Mouse (Mus musculus): ENCODE data around the gene Mpig6b. TPM values are rescaled to one million over a fixed set of nuclear protein-coding genes. Genes with fewer than 3 reads are reported as not detected.
"Not testable (repeated sequence)": the region's sequence is repeated elsewhere in the genome, so short reads cannot be mapped to it uniquely, and the experiment has no call there.

The Mpig6b gene
- total RNA-seq, 2 experiments from 2014 or later, result not detected

DNA sequence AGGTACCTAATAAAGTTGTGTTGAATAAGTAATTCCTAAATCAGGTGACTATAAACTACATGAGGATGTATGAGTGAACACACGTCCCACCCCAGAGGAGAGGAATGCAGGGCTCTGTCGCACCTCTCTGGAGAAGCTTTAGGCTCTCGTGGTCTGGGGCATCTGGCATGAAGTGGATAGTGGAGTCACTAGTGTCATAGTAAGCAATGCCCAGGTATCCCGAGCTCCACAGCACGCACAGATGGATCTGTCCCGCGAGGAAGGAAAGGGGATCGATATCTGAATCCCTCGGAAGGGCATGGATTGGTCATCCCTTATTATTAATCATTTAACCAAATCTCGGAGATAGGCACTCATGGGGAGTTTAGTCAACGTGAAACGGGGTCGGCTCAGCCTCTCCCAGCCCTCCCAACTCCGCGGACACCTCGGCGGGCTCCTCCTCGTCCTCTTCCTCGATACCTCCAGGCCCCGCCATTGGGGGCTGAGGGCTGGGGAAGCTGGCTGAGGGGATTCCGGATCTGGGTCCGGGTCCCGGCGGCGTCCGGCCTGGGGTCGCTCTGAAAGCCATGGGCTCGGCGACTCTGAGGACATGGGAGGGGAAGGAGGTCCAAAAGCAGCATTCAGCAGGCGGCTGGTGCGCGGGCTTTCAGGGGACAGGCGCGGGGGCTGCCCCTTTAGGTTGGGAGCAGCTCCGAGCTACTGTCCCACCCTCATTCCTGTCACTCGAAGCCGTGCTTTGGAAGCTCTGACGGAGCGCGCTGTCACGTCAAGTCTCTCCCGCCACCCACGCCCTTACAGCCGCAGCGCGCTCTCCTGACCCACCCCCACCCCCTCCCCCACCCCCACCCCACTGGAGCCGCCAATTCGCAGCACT, 19.9 kb downstream of the Mpig6b start:
- DNase-seq (ENCODE audit: extremely low spot score in 1 of 2, low spot score in 1 of 2), result no peak

DNA sequence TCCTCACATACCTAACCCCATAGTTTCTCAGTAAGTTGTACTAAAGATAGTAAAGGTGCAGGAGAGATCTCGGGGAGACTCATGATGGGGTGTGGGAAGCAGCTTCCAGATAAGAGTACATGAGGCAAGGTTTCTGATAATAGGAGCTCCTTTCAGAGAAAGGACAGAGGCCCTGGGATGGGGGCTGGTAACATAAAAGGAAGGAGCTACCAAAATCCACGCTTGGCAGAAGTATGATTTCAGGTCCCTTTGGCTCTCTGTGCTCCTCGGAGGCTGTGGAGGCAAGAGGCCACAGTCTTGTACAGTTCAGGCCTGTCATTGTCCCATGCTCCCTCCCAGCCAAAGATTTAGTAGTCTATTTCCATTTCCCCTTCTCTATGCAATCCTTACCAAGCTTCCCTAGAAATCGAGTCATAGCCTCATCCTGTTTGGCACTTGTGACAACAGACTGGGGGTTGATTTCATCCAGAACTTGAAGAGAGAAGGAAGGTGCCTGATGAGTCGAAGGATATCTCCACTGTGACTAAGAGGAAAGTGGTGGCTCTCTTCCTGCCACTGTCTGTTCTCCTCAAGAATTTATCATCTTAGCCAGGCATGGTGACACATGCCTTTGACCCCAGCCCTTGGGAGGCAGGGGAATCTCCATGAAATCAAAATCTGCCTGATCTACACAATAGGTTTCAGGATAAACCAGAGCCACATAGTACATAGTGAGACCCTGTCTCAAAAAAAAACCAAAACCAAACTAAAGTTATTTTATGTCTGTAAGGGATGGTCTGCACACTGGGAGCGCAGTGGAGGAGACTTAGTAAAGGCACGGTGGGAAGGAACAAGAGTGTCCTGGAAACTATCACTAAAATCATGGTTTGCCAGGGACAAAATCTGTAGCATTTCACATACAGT, 20.8 kb downstream of the Mpig6b start:
- DNase-seq (ENCODE audit: extremely low spot score in 1 of 2, low spot score in 1 of 2), result no peak

DNA sequence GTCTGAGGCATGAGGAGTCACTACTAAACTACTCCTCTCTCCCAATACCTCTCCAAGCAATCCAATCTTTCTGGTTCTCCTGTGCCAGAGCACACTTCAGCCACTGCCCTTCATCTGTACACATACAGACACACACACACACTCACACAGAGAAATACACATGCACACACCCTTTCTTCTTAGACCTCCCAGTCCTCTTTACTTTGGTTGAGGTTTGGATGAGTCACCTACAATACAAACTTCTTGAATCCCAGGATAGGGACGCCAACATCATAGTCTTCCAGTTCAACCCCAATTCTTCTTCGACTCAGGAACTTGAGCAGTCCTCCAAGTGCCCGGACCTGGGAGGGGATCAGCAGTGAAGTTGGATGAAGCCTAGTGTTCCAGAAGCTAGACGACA, 22.2 kb downstream of the Mpig6b start:
- no peak for DNase-seq (ENCODE audit: extremely low spot score in 1 of 2, low spot score in 1 of 2)

DNA sequence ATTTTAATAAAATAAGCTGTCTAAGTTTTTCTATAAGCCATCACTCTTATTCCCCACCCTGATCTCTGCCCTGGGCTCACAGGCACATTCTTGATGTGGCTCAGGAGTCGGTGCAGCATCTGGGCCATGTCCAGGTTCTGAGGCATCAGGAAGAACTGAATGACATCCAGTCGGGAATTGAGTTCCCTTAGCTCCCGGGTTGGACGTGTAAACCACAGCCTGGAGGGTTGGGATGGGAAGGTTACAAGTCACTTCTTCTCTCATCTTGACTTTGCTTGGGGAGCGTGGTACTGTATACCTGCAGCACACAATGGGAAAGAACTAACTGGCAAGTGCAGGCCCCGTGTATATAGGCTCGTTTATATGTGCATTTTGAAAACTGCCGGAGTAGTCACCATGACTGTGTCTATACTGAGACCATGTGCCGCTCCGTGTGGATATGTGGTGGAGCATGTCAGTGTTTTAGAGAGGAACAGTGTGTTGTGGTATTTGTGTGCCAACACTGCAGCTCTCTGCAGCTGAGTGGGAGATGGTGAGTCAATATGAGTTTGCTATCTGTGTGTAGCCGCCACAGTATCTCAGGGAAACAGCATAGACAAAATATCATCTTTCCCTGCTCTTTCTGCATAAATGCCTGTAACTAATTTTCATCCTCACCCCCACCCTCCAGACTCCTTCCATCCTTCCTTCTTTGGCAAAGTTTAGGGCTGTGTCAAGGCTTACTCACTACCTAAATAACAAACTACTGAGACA, 26.7 kb downstream of the Mpig6b start:
- no peak for DNase-seq (ENCODE audit: extremely low spot score in 1 of 2, low spot score in 1 of 2)

DNA sequence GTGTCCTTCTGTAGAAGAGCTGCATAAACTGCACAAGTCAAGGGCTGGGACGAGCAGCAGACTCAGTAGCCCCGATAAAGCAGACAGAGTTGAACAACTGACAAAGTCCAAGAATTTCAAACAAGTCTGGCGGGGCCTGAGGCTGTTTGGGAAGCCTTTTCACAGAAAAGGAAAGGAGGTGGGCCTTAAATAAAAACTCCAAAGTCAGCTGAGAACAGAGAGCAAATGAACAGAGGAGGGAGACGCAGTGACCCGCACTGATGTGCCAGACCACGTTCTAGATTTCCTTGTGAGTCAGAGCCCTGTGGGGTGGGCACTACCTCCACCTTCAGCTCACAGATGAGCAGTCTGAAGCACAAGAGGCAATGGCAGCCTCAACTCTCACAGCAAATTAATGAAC, 31.1 kb downstream of the Mpig6b start:
- DNase-seq (ENCODE audit: extremely low spot score in 1 of 2, low spot score in 1 of 2), result no peak

GRCm38 (mm10) chr17:35033703-35034102, 32.3 kb downstream of the Mpig6b start:
- DNase-seq (ENCODE audit: extremely low spot score in 1 of 2, low spot score in 1 of 2), result not testable (repeated sequence)

- no peak for DNase-seq (ENCODE audit: extremely low spot score in 1 of 2, low spot score in 1 of 2)
Measured at GRCm38 (mm10) chr17:35032323-35032870, 33.6 kb downstream of the Mpig6b start.

GRCm38 (mm10) chr17:35031880-35032279, 34.1 kb downstream of the Mpig6b start:
- DNase-seq (ENCODE audit: extremely low spot score in 1 of 2, low spot score in 1 of 2), result no peak

DNA sequence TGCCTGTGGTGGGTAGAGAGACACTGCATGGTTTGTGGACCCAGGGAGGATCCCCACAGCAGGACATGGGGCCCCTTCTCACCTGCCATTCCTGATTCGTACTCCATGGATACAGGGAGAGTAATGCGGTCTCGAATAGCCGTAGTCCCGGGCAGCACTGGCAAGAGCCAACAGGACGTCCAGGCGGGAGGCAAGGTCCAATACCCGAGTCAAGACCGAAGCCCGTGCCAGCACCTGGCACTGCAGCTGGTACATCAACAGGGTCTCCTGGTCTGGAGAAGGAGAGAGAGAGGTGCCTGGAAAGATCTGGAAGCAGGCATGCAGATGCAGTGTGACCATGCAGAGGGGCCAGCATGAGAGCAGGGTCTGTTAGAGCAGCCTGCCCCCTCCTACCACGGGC, 34.7 kb downstream of the Mpig6b start:
- no peak for DNase-seq (ENCODE audit: extremely low spot score in 1 of 2, low spot score in 1 of 2)

GRCm38 (mm10) chr17:35029691-35030532, 36.1 kb downstream of the Mpig6b start:
- DNase-seq (ENCODE audit: extremely low spot score in 1 of 2, low spot score in 1 of 2), result peak in 1 of 2 experiments; percentile 19

- no peak for DNase-seq (ENCODE audit: extremely low spot score in 1 of 2, low spot score in 1 of 2)
Measured at GRCm38 (mm10) chr17:35028315-35028714, 37.7 kb downstream of the Mpig6b start.

GRCm38 (mm10) chr17:35027277-35028068, 38.5 kb downstream of the Mpig6b start, which contains the start of gene Sapcd1:
TSS of gene Sapcd1 (minus strand) at chr17:35028016.
- peak; percentile 32 to 40 for DNase-seq (ENCODE audit: extremely low spot score in 1 of 2, low spot score in 1 of 2)

DNA sequence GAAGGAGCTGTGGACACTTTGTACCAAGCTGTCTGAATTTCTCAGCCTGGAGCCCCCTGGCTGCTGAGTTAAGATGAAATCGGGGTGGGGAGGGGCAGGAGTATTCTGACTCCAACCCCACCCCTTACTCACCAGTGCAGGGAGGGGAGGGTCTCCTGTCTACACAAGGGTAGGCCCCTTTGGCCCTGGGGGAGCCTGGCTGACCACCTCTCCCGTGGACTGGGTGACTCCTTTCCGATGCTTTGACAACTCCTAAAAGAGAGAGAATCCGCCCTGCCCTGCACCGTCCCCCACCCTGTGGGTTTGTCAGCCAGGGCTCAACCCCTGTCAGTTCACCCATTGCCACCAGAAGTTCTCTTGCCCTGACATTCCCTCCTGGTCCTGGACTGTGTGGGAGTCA, 39.8 kb downstream of the Mpig6b start:
- DNase-seq (ENCODE audit: extremely low spot score in 1 of 2, low spot score in 1 of 2), result no peak

DNA sequence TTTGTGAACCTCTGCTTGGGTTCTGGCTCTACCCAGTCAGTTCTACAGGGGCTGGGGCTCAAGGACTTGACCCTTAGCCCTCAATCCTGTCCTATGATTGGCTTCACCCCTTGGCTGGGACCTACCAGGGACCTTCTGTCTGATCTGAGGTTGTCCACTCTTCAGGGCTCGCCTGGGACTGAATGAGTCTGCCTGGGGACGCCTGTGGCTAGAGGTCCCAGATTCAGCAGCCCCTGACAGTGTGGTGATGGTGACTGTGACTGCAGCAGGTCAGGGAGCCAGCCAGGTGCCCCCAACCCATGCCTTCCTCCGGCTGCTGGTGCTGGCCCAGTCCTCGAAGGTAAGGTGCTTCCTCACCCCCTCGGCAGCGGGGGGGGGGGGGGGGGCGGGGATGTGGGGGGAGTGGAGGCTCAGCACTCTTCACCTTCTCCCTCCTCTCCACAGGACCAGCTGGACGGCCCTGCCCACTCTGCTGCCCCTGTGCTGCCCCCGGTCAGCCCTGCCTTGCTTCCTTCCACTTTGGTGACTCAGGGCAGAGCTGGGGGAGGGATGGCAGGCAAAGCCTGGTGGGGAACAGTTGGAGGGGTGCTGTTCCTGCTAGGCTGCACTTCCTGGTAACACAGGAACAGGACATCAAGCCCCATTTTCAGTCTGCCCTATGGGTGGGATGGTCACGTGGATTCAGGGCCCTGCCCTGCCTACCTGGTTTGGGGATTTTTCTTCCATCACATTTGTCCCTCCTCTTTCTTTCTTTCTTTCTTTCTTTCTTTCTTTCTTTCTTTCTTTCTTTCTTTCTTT, 41.1 kb downstream of the Mpig6b start:
- DNase-seq (ENCODE audit: extremely low spot score in 1 of 2, low spot score in 1 of 2), result no peak

DNA sequence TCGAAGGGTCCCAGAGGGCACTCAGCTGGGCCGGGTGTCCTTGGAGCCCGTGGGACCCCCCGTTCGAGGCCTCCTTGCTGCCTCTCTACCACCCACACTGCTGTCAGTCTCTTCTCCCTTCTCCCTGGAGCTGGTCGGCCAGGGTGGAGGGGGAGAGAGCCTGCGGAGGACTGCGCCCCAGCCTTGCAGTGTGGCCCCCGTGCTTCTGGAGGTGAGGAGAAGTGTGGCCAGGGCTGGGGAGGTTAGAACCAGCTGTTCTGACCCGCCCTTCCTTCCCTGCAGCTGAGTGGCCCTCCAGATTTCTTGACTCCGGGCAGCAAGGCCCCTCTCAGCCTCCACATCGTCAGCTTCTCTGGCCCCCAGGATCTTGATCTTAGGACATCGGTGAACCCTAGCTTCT, 41.7 kb downstream of the Mpig6b start:
- DNase-seq (ENCODE audit: extremely low spot score in 1 of 2, low spot score in 1 of 2), result no peak

GRCm38 (mm10) chr17:35023756-35024155, 42.2 kb downstream of the Mpig6b start:
- no peak for DNase-seq (ENCODE audit: extremely low spot score in 1 of 2, low spot score in 1 of 2)

GRCm38 (mm10) chr17:35023221-35023620, 42.8 kb downstream of the Mpig6b start:
- DNase-seq (ENCODE audit: extremely low spot score in 1 of 2, low spot score in 1 of 2), result no peak

All from layer of hippocampus, postnatal 25 days (tissue).